Mouse (Mus musculus) limb, embryonic 10.5 days (tissue): ENCODE measurements at regions not wholly inside any gene's neighbourhood (a gene's known extent, or its start where the extent isn't known, plus 50 kb on each side); places are given as distances from the start of the nearest gene placed in this dataset.
A peak's percentile ranks its signal among the peaks of the same experiment; 100 is the strongest.

Experiments
- DNase-seq: peaks from one replicate; pipeline ENCODE4 v3.0.0-alpha.2; 2017; ENCODE audit warnings: low spot score
- H3K27ac ChIP-seq: fragments of 300-500 bp; sonication (generic); 2 replicates; pipeline ENCODE4 v1.5.1; 2016; ENCODE audit warnings: mild to moderate bottlenecking
- H3K27me3 ChIP-seq: fragments of 300-500 bp; sonication (generic); 2 replicates; pipeline ENCODE4 v1.6.1; 2016; ENCODE audit warnings: low read depth, mild to moderate bottlenecking; ENCODE audit not compliant: poor library complexity, severe bottlenecking
- H3K36me3 ChIP-seq: fragments of 300-500 bp; sonication (generic); 2 replicates; pipeline ENCODE4 v1.6.1; 2016; ENCODE audit warnings: mild to moderate bottlenecking, moderate library complexity
- H3K4me1 ChIP-seq: fragments of 300-500 bp; sonication (generic); 2 replicates; pipeline ENCODE4 v1.6.1; 2016
- H3K4me3 ChIP-seq: fragments of 300-500 bp; sonication (generic); 2 replicates; pipeline ENCODE4 v1.5.1; 2016; ENCODE audit warnings: mild to moderate bottlenecking, moderate library complexity
- H3K9me3 ChIP-seq: fragments of 300-500 bp; sonication (generic); replicated peaks from 2 replicates; pipeline ENCODE4 v1.6.1; 2016; ENCODE audit warnings: mild to moderate bottlenecking
- WGBS: fragments of 180-500 bp; shearing (Covaris S2); methylation state at CpG from one replicate; pipeline ENCODE4 v1.1.7; 2016; 5-methylcytosine and 5-hydroxymethylcytosine counted together

- peaks cover 46% of the 10 kb centered on the region for H3K4me1 ChIP-seq
- 22% methylated on average over 3 of the region's 3 CpGs for WGBS
- no peaks in the 10 kb centered on the region for H3K36me3 ChIP-seq
- DNase-seq: no peak
- peak overlapping the region; percentile 88 for H3K27ac ChIP-seq
- H3K9me3 ChIP-seq: no peaks in the 10 kb centered on the region
- H3K4me3 ChIP-seq: no peak overlapping the region
- no peaks in the 10 kb centered on the region for H3K27me3 ChIP-seq
Measured at GRCm38 (mm10) chr14:114855746-114856145, 236.3 kb upstream of the Gpc5 start.

- WGBS: 11% methylated on average over 18 of the region's 18 CpGs
- no peaks in the 10 kb centered on the region for H3K27me3 ChIP-seq
- H3K4me1 ChIP-seq: peaks cover 46% of the 10 kb centered on the region
- H3K36me3 ChIP-seq: no peaks in the 10 kb centered on the region
- no peak overlapping the region for H3K4me3 ChIP-seq
- H3K27ac ChIP-seq: peak overlapping the region; percentile 88
- no peaks in the 10 kb centered on the region for H3K9me3 ChIP-seq
- peak; percentile 49 for DNase-seq
Measured at GRCm38 (mm10) chr14:114856243-114857031, 235.6 kb upstream of the Gpc5 start.

- 3% methylated on average over 4 of the region's 4 CpGs for WGBS
- no peak overlapping the region for H3K4me3 ChIP-seq
- peak; percentile 60 for DNase-seq
- H3K27ac ChIP-seq: peak overlapping the region; percentile 88
- no peaks in the 10 kb centered on the region for H3K9me3 ChIP-seq
- H3K27me3 ChIP-seq: no peaks in the 10 kb centered on the region
- H3K4me1 ChIP-seq: peaks cover 46% of the 10 kb centered on the region
- H3K36me3 ChIP-seq: no peaks in the 10 kb centered on the region
Measured at GRCm38 (mm10) chr14:114857171-114857570, 234.8 kb upstream of the Gpc5 start.

- peak overlapping the region; percentile 13; the same call in 1 of the 2 replicates for H3K4me3 ChIP-seq
- DNase-seq: peak; percentile 50
- peak overlapping the region; percentile 88 for H3K27ac ChIP-seq
- 3% methylated on average over 7 of the region's 7 CpGs for WGBS
- peaks cover 46% of the 10 kb centered on the region for H3K4me1 ChIP-seq
- no peaks in the 10 kb centered on the region for H3K27me3 ChIP-seq
- H3K36me3 ChIP-seq: no peaks in the 10 kb centered on the region
- H3K9me3 ChIP-seq: no peaks in the 10 kb centered on the region
Measured at GRCm38 (mm10) chr14:114857689-114858088, 234.3 kb upstream of the Gpc5 start.

- Histone ChIP-seq H3K36me3 (no peaks in the 10 kb centered on the region), H3K4me1 (no peaks in the 10 kb centered on the region), H3K4me3 (no peak overlapping the region), H3K27me3 (no peaks in the 10 kb centered on the region), H3K9me3 (no peaks in the 10 kb centered on the region), H3K27ac (no peak overlapping the region)
- DNase-seq: no peak
- WGBS: 89% methylated on average over 4 of the region's 4 CpGs
Measured at GRCm38 (mm10) chr14:114863585-114863984, 228.4 kb upstream of the Gpc5 start.

GRCm38 (mm10) chr14:114864102-114864501 lies 227.9 kb upstream of the Gpc5 start:
- Histone ChIP-seq H3K9me3 (no peaks in the 10 kb centered on the region), H3K27me3 (no peaks in the 10 kb centered on the region), H3K4me3 (no peak overlapping the region), H3K27ac (no peak overlapping the region; the same call in 1 of the 2 replicates), H3K4me1 (no peaks in the 10 kb centered on the region), H3K36me3 (no peaks in the 10 kb centered on the region)
- no peak for DNase-seq
- WGBS: 94% methylated on average over 5 of the region's 5 CpGs

GRCm38 (mm10) chr14:114869233-114869632 lies 222.8 kb upstream of the Gpc5 start:
- Histone ChIP-seq H3K27ac (peak overlapping the region; percentile 5; the same call in 1 of the 2 replicates), H3K27me3 (no peaks in the 10 kb centered on the region), H3K4me1 (no peaks in the 10 kb centered on the region), H3K36me3 (no peaks in the 10 kb centered on the region), H3K9me3 (no peaks in the 10 kb centered on the region), H3K4me3 (no peak overlapping the region)
- DNase-seq: no peak
- 69% methylated on average over 5 of the region's 5 CpGs for WGBS

- no peaks in the 10 kb centered on the region for H3K36me3 ChIP-seq
- no peaks in the 10 kb centered on the region for H3K27me3 ChIP-seq
- 55% methylated on average over 3 of the region's 3 CpGs for WGBS
- H3K27ac ChIP-seq: peak overlapping the region; percentile 85
- no peaks in the 10 kb centered on the region for H3K9me3 ChIP-seq
- no peak overlapping the region for H3K4me3 ChIP-seq
- no peak for DNase-seq
- peaks cover 43% of the 10 kb centered on the region for H3K4me1 ChIP-seq
Measured at GRCm38 (mm10) chr14:114875101-114875500, 216.9 kb upstream of the Gpc5 start.

- Histone ChIP-seq H3K27ac (peak overlapping the region; percentile 85), H3K4me3 (no peak overlapping the region), H3K36me3 (no peaks in the 10 kb centered on the region), H3K9me3 (no peaks in the 10 kb centered on the region), H3K27me3 (no peaks in the 10 kb centered on the region), H3K4me1 (peaks cover 48% of the 10 kb centered on the region)
- 34% methylated on average over 9 of the region's 9 CpGs for WGBS
- no peak for DNase-seq
Measured at GRCm38 (mm10) chr14:114876427-114876826, 215.6 kb upstream of the Gpc5 start.

GRCm38 (mm10) chr14:114877477-114877876 lies 214.5 kb upstream of the Gpc5 start:
- no peaks in the 10 kb centered on the region for H3K27me3 ChIP-seq
- DNase-seq: peak; percentile 70
- no peaks in the 10 kb centered on the region for H3K9me3 ChIP-seq
- peaks cover 48% of the 10 kb centered on the region for H3K4me1 ChIP-seq
- peak overlapping the region; percentile 85 for H3K27ac ChIP-seq
- no peaks in the 10 kb centered on the region for H3K36me3 ChIP-seq
- no peak overlapping the region for H3K4me3 ChIP-seq
- 3% methylated on average over 5 of the region's 5 CpGs for WGBS

- WGBS: 77% methylated on average over 4 of the region's 4 CpGs
Measured at GRCm38 (mm10) chr14:114880291-114880690, 211.7 kb upstream of the Gpc5 start.

GRCm38 (mm10) chr14:114904109-114904508 lies 187.9 kb upstream of the Gpc5 start:
- H3K4me1 ChIP-seq: no peaks in the 10 kb centered on the region
- H3K27ac ChIP-seq: no peak overlapping the region
- H3K27me3 ChIP-seq: no peaks in the 10 kb centered on the region
- DNase-seq: no peak
- 84% methylated on average over 2 of the region's 2 CpGs for WGBS
- H3K4me3 ChIP-seq: no peak overlapping the region
- no peaks in the 10 kb centered on the region for H3K9me3 ChIP-seq
- H3K36me3 ChIP-seq: no peaks in the 10 kb centered on the region

More at GRCm38 (mm10) chr14:114880291-114880690, 211.7 kb upstream of the Gpc5 start:
- no peaks in the 10 kb centered on the region for H3K9me3 ChIP-seq
- DNase-seq: no peak
- no peaks in the 10 kb centered on the region for H3K27me3 ChIP-seq
- peak overlapping the region; percentile 70; the same call in 1 of the 2 replicates for H3K27ac ChIP-seq
- no peak overlapping the region for H3K4me3 ChIP-seq
- H3K36me3 ChIP-seq: no peaks in the 10 kb centered on the region
- H3K4me1 ChIP-seq: peaks cover 45% of the 10 kb centered on the region

- 84% methylated on average over 7 of the region's 7 CpGs for WGBS
- peaks cover 7% of the 10 kb centered on the region; the same call in 1 of the 2 replicates for H3K4me1 ChIP-seq
- H3K27ac ChIP-seq: peak overlapping the region; percentile 40; the same call in 1 of the 2 replicates
- no peaks in the 10 kb centered on the region for H3K36me3 ChIP-seq
- no peaks in the 10 kb centered on the region for H3K27me3 ChIP-seq
- H3K9me3 ChIP-seq: no peaks in the 10 kb centered on the region
- H3K4me3 ChIP-seq: no peak overlapping the region
- no peak for DNase-seq
Measured at GRCm38 (mm10) chr14:114912271-114912670, 179.7 kb upstream of the Gpc5 start.
